Mouse (Mus musculus) lung, embryonic 14.5 days (tissue): ENCODE measurements at regions not wholly inside any gene's neighbourhood (a gene's known extent, or its start where the extent isn't known, plus 50 kb on each side); places are given as distances from the start of the nearest gene placed in this dataset.

Source experiments
- ATAC-seq: fragments of 200-750 bp; cut with Nextera tagmentation; 2 replicates; pipeline ENCODE4 v1.8.0; 2017; ENCODE audit warnings: mild to moderate bottlenecking, moderate TSS enrichment, moderate library complexity; ENCODE audit not compliant: insufficient read depth
- DNase-seq: peaks from one replicate; pipeline ENCODE4 v3.0.0-alpha.2; 2015
- H3K27ac ChIP-seq: fragments of 300-500 bp; sonication (generic); 2 replicates; pipeline ENCODE4 v1.5.1; 2014; ENCODE audit warnings: low read depth, mild to moderate bottlenecking, moderate library complexity
- H3K27me3 ChIP-seq: fragments of 300-500 bp; sonication (generic); 2 replicates; pipeline ENCODE4 v1.6.1; 2014; ENCODE audit warnings: low read length, control low read depth; ENCODE audit not compliant: insufficient read depth
- H3K36me3 ChIP-seq: fragments of 300-500 bp; sonication (generic); 2 replicates; pipeline ENCODE4 v1.6.1; 2014; ENCODE audit warnings: control low read depth; ENCODE audit not compliant: insufficient read depth
- H3K4me1 ChIP-seq: fragments of 300-500 bp; sonication (generic); 2 replicates; pipeline ENCODE4 v1.6.1; 2014; ENCODE audit warnings: antibody characterized with exemption, control low read depth; ENCODE audit not compliant: insufficient read depth
- H3K4me2 ChIP-seq: fragments of 300-500 bp; sonication (generic); 2 replicates; pipeline ENCODE4 v1.6.1; 2014; ENCODE audit warnings: mild to moderate bottlenecking
- H3K4me3 ChIP-seq: fragments of 300-500 bp; sonication (generic); 2 replicates; pipeline ENCODE4 v1.5.1; 2014; ENCODE audit warnings: low read depth, low read length
- H3K9ac ChIP-seq: fragments of 300-500 bp; sonication (generic); 2 replicates; pipeline ENCODE4 v1.6.1; 2014
- H3K9me3 ChIP-seq: fragments of 300-500 bp; sonication (generic); 2 replicates; pipeline ENCODE4 v1.6.1; 2016; ENCODE audit warnings: low read depth, low read length, control low read depth
- CTCF ChIP-seq: IDR thresholded peaks from 2 replicates; pipeline ENCODE4 v1.5.1; 2016; ENCODE audit warnings: antibody characterized with exemption, low read depth
- WGBS: fragments of 180-500 bp; shearing (Covaris S2); extraction: QIAGEN DNeasy Blood & Tissue Kit; methylation state at CpG from one replicate; pipeline ENCODE4 v1.1.7; 2014; 5-methylcytosine and 5-hydroxymethylcytosine counted together

DNA sequence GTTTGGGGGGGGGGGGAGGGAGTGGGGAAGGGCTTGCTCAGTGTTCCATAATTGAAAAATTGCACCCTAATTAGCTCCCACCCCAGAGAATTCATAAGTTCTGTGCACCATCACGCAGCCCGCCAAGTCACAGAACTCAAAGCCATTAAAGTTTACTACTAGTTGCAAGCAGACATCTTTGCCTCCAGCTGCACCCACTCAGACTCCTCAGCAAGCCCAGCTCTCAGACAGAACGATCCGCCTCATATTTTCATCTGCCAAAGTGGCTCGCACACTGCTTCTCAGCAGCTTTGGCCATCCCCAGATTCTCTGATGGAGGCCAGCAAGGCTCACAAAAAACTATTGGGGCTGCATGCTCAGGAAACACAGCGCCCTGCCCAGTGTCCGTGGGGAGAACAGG is 224.4 kb downstream of the Rplp1 start:
- no peak overlapping the region for H3K4me2 ChIP-seq
- DNase-seq (peak; percentile 63), ATAC-seq (no peak)
- WGBS, result 49% methylated on average over 7 of the region's 7 CpGs
- no peaks in the 10 kb centered on the region for H3K4me1 ChIP-seq
- no peak overlapping the region for H3K27ac ChIP-seq
- H3K4me3 ChIP-seq, result no peak overlapping the region
- no peak overlapping the region for H3K9ac ChIP-seq
- H3K9me3 ChIP-seq, result no peaks in the 10 kb centered on the region
- no peaks in the 10 kb centered on the region for H3K36me3 ChIP-seq
- peaks cover 4% of the 10 kb centered on the region; the same call in 1 of the 2 replicates for H3K27me3 ChIP-seq
- TF ChIP-seq CTCF, result no peak

DNA sequence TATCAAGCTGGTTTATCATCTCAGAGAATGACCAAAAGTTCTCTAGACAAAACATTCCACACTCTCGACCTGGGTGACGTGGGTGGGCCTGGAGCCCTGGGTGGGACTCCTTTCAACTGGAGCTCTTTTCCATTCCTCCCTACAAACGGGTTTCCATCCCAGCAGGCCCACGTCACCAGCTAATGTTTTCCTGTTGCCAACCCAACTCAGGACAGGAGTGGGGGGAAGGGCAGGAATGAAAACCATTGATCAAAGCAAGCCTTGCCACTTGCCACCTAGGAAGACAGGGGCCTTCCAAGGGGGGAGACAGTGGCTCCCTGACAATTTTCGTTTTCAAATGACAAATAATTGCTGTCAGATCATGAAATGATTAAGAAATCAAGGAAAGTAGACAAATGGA is 224.8 kb downstream of the Rplp1 start:
- no peak overlapping the region for H3K9ac ChIP-seq
- H3K4me2 ChIP-seq, result no peak overlapping the region
- no peaks in the 10 kb centered on the region for H3K9me3 ChIP-seq
- DNase-seq (no peak), ATAC-seq (no peak)
- no peak overlapping the region for H3K27ac ChIP-seq
- peaks cover 3% of the 10 kb centered on the region; the same call in 1 of the 2 replicates for H3K27me3 ChIP-seq
- no peak for TF ChIP-seq CTCF
- H3K4me3 ChIP-seq, result no peak overlapping the region
- H3K36me3 ChIP-seq, result no peaks in the 10 kb centered on the region
- no peaks in the 10 kb centered on the region for H3K4me1 ChIP-seq
- WGBS, result 34% methylated on average over 5 of the region's 5 CpGs

DNA sequence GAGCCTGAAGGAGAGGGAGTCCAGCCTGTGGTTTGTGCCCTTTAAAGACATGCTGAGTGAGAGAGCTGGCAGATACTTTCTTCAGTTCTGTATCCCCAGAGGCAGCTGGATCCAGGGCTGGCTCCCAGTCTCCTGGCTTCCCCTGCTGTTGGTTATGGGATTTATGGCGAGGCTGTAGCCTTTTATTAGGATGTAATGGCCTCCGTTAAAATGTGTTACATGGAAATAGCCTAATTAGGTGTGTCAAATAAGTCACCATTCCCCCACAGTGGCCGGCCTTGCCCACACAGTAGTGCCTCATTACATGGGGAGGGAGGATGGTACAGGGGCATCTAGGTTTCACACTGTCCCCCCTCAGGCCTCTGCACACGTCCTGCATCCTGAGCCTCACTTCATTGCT is 230.8 kb downstream of the Rplp1 start:
- H3K4me1 ChIP-seq, result no peaks in the 10 kb centered on the region
- H3K9ac ChIP-seq, result no peak overlapping the region
- no peak for TF ChIP-seq CTCF
- H3K27me3 ChIP-seq, result no peaks in the 10 kb centered on the region
- 78% methylated on average over 4 of the region's 4 CpGs for WGBS
- no peak overlapping the region for H3K4me3 ChIP-seq
- no peaks in the 10 kb centered on the region for H3K9me3 ChIP-seq
- ATAC-seq (no peak), DNase-seq (no peak)
- H3K36me3 ChIP-seq, result no peaks in the 10 kb centered on the region
- no peak overlapping the region for H3K27ac ChIP-seq
- no peak overlapping the region for H3K4me2 ChIP-seq

DNA sequence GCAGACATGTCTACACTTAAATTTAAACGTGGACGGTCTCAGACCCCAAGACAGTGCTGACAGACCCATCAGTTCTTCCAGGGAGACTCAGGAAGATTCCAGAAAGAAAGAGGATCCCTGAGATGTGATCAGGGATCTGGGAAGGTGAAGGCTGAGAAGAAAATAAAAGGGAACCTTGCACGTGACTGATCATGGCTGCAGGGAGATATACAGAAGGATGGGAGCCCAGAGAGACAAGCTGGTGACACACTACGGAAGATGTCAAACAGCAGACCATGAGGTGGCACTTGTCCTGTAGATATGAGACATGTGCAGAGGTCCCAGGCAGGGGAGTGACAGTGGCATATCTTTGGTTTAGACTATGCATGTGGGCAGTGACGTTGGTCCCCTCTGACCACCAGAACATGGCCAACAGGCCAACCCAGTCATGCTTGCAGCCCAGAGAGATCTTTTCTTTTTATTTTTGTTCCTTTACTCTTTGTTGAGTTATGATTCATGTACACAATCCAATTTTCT is 231.5 kb downstream of the Rplp1 start:
- no peaks in the 10 kb centered on the region for H3K36me3 ChIP-seq
- TF ChIP-seq CTCF, result no peak
- no peak for ATAC-seq

DNA sequence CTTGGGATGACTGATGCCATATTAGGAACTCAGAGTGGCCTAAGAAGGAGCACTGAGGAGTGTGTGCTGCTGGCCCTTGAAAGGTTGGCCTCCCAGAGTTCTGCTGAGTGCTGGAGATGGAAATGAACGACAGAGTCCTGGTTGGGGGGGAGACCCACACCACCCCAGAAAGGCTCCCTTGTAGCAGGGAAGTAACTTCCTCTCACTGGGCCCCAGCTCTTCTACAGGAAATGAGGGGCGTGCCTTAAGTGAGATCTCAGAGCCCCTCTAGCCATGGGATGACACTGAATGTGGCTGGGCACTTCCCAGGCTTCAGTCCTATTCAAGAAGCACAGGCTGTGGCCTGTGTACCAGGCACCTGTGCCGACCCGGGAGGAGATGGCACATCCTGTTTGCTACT is 232.0 kb downstream of the Rplp1 start:
- no peak overlapping the region for H3K4me3 ChIP-seq
- H3K4me1 ChIP-seq, result no peaks in the 10 kb centered on the region
- WGBS, result 49% methylated on average over 4 of the region's 4 CpGs
- no peak for TF ChIP-seq CTCF
- no peaks in the 10 kb centered on the region for H3K36me3 ChIP-seq
- DNase-seq (peak; percentile 15), ATAC-seq (no peak)
- no peak overlapping the region for H3K9ac ChIP-seq
- no peaks in the 10 kb centered on the region for H3K27me3 ChIP-seq
- no peak overlapping the region for H3K4me2 ChIP-seq
- no peak overlapping the region for H3K27ac ChIP-seq
- no peaks in the 10 kb centered on the region for H3K9me3 ChIP-seq

More for the DNA sequence above, 231.5 kb downstream of the Rplp1 start:
- WGBS, result 80% methylated on average over 5 of the region's 5 CpGs
- no peaks in the 10 kb centered on the region for H3K4me1 ChIP-seq
- H3K27ac ChIP-seq, result no peak overlapping the region
- no peaks in the 10 kb centered on the region for H3K27me3 ChIP-seq
- H3K4me3 ChIP-seq, result no peak overlapping the region
- no peak for DNase-seq
- H3K9ac ChIP-seq, result no peak overlapping the region
- H3K9me3 ChIP-seq, result no peaks in the 10 kb centered on the region
- no peak overlapping the region for H3K4me2 ChIP-seq

DNA sequence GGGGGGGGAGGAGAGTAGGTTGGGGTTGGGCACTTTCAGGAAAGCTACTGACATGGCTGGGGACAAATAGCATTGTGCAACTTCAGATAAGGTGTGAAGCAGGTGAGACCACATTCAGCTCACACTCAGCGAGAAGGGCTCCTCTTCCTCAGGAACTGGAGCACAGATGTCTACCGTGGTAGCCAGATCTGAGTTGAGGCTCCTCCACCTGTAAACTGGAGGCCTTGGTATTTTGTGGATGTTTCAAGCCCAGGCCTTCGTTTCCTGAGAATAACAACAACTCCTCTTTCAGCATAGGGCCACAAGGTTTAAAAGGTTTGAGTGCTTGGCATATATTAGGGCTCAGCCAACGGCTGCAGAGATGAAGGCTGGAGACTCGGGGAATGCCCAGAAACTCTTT is 232.9 kb downstream of the Rplp1 start:
- Histone ChIP-seq H3K36me3 (no peaks in the 10 kb centered on the region), H3K27me3 (no peaks in the 10 kb centered on the region), H3K9me3 (no peaks in the 10 kb centered on the region), H3K4me1 (no peaks in the 10 kb centered on the region), H3K4me2 (no peak overlapping the region), H3K27ac (no peak overlapping the region), H3K9ac (no peak overlapping the region), H3K4me3 (no peak overlapping the region)
- ATAC-seq (no peak), DNase-seq (no peak)
- 53% methylated on average over 5 of the region's 5 CpGs for WGBS
- no peak for TF ChIP-seq CTCF

DNA sequence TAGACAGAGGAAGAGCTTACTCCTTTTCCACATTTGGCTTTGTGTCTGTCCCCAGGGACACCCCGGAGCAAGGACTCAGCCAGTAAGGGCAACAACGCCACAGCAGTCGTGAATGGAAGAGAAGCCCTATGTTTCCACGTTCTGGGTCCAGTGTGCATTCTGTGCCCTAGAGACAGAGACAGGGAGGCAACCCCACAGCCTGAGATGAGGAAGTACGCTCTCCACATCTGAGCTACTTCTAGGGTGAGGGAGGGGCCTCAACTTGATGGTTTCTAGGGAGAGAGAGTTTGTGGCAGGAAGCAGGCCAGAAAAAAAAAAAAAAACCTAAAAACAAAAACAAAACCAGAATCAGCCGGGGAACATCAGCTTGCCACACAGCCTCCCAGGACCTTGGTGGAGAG is 233.4 kb downstream of the Rplp1 start:
- H3K27me3 ChIP-seq, result no peaks in the 10 kb centered on the region
- no peak for TF ChIP-seq CTCF
- no peaks in the 10 kb centered on the region for H3K36me3 ChIP-seq
- H3K4me3 ChIP-seq, result no peak overlapping the region
- H3K4me2 ChIP-seq, result no peak overlapping the region
- peak; percentile 63 for DNase-seq
- H3K9ac ChIP-seq, result no peak overlapping the region
- no peaks in the 10 kb centered on the region for H3K4me1 ChIP-seq
- ATAC-seq, result no peak
- H3K27ac ChIP-seq, result no peak overlapping the region
- 39% methylated on average over 6 of the region's 6 CpGs for WGBS
- no peaks in the 10 kb centered on the region for H3K9me3 ChIP-seq

DNA sequence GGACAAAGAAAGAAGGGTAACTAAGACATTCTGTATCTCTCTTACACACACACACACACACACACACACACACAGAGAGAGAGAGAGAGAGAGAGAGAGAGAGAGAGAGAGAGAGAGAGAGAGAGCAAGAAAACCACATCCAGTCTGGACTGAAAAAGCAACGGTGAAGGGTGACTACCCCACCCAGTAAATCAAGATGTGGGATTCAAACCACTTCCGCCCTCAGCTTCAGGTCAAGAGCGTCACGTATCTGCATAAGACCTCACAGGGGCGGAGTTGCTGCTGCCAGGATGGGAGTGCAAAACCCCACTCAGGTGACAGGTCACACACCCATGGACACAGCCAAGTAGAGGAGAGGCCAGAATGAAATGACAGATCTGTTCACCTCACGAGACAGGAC is 234.7 kb downstream of the Rplp1 start:
- Histone ChIP-seq H3K36me3 (no peaks in the 10 kb centered on the region), H3K9me3 (no peaks in the 10 kb centered on the region), H3K27me3 (no peaks in the 10 kb centered on the region), H3K4me1 (no peaks in the 10 kb centered on the region), H3K9ac (no peak overlapping the region), H3K4me2 (no peak overlapping the region), H3K27ac (no peak overlapping the region), H3K4me3 (no peak overlapping the region)
- ATAC-seq (no peak), DNase-seq (no peak)
- WGBS, result 75% methylated on average over 6 of the region's 6 CpGs
- TF ChIP-seq CTCF, result no peak
